Mouse (Mus musculus) liver, postnatal 0 days (tissue): ENCODE results near the gene Clasp2.

Experiments
- CTCF ChIP-seq: sonication (generic); IDR thresholded peaks from 2 replicates; pipeline ENCODE4 v1.5.1; 2016; ENCODE audit warnings: antibody characterized with exemption, low read depth
- EP300 ChIP-seq: IDR thresholded peaks from 2 replicates; pipeline ENCODE4 v1.6.1; 2016; ENCODE audit warnings: antibody characterized with exemption, low read depth, mild to moderate bottlenecking

- TF ChIP-seq CTCF (no peak), EP300 (no peak)
Measured at GRCm38 (mm10) chr9:113813086-113813485, 71.8 kb downstream of the Clasp2 start.
